Mouse (Mus musculus) erythroblast, embryonic 14.5 days (primary cell): ENCODE measurements at regions not wholly inside any gene's neighbourhood (a gene's known extent, or its start where the extent isn't known, plus 50 kb on each side); places are given as distances from the start of the nearest gene placed in this dataset.
"Not testable (repeated sequence)": the region's sequence is repeated elsewhere in the genome, so short reads cannot be mapped to it uniquely, and the experiment has no call there.

Experiments used
- H3K27me3 ChIP-seq: 2 replicates; pipeline ENCODE4 v1.6.1; 2012; ENCODE audit warnings: inconsistent platforms; ENCODE audit not compliant: control insufficient read depth
- H3K36me3 ChIP-seq: 2 replicates; pipeline ENCODE4 v1.6.1; 2012; ENCODE audit warnings: mild to moderate bottlenecking, inconsistent platforms; ENCODE audit not compliant: control insufficient read depth
- H3K4me1 ChIP-seq: 2 replicates; pipeline ENCODE4 v1.6.1; 2012; ENCODE audit warnings: inconsistent platforms; ENCODE audit not compliant: control insufficient read depth
- H3K4me3 ChIP-seq: replicated peaks from 2 replicates; pipeline ENCODE3; 2012; ENCODE audit warnings: moderate library complexity, mild to moderate bottlenecking, inconsistent platforms
- H3K9me3 ChIP-seq: 2 replicates; pipeline ENCODE4 v1.6.1; 2012; ENCODE audit warnings: low read length, inconsistent platforms, mixed read lengths; ENCODE audit not compliant: control insufficient read depth
- GATA1 ChIP-seq: IDR thresholded peaks from 2 replicates; pipeline ENCODE4 v1.6.1; 2012; ENCODE audit warnings: low read length, inconsistent platforms, mixed read lengths
- TAL1 ChIP-seq: IDR thresholded peaks from 3 replicates; pipeline ENCODE4 v1.6.1; 2012; ENCODE audit warnings: low read length, inconsistent platforms, mixed read lengths

DNA sequence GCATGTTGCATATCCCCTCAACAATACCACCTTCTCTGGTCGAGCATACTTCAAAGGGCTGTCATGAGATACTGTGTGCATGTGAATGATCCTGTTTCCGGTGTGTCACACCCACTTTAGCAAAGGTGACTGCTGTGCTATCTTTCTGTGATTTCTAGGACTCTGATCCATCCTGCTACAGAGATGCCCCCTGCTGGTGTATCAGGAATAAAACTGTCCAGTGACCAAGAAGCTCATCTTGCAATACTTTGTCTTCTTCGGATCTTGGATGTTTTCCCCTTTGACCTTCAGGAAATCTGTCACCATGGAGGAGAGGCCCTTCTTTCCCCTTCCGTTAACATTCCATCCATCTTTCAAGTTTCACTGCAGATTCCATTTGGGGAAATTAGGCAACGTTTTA is 177.5 kb upstream of the Npvf start:
- Histone ChIP-seq H3K36me3 (no peaks in the 10 kb centered on the region), H3K4me1 (no peaks in the 10 kb centered on the region), H3K27me3 (no peaks in the 10 kb centered on the region), H3K4me3 (no peak overlapping the region), H3K9me3 (no peaks in the 10 kb centered on the region)
- no peak for TF ChIP-seq GATA1
- TF ChIP-seq TAL1, result no peak

- Histone ChIP-seq H3K36me3 (no peaks in the 10 kb centered on the region), H3K4me3 (no peak overlapping the region), H3K4me1 (no peaks in the 10 kb centered on the region), H3K27me3 (no peaks in the 10 kb centered on the region), H3K9me3 (no peaks in the 10 kb centered on the region)
- TF ChIP-seq GATA1 (no peak), TAL1 (no peak)
Observed at GRCm38 (mm10) chr6:50835997-50836625, 181.9 kb upstream of the Npvf start.

DNA sequence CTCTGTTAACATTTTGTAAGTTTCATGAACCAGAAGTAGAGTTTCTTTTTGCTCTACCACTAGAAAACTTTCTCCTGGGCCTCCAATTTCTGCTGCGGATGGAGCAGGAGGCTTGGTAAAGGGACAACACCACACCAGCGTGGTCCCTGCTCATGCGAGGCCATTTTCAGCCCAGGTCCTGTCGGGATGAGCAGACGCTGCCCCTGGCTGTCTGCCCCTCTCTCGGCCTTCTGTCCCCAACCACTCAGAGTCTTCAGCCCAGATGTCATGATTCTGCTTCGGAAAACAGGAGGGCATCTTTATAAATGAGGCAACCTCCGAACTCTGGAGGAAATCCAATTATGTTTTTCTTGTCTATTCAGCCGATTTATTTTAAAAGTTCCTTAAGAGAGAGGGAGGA is 186.6 kb upstream of the Npvf start:
- Histone ChIP-seq H3K36me3 (no peaks in the 10 kb centered on the region), H3K4me1 (no peaks in the 10 kb centered on the region), H3K9me3 (no peaks in the 10 kb centered on the region), H3K4me3 (no peak overlapping the region), H3K27me3 (no peaks in the 10 kb centered on the region)
- TF ChIP-seq TAL1 (no peak), GATA1 (no peak)

GRCm38 (mm10) chr6:50845246-50845645 is 191.0 kb upstream of the Npvf start:
- not testable (repeated sequence) for H3K36me3 ChIP-seq, H3K27me3 ChIP-seq, H3K4me1 ChIP-seq, H3K9me3 ChIP-seq, H3K4me3 ChIP-seq

GRCm38 (mm10) chr6:50846740-50847516 is 192.7 kb upstream of the Npvf start:
- H3K4me3 ChIP-seq, result no peak overlapping the region
- H3K4me1 ChIP-seq, result no peaks in the 10 kb centered on the region
- no peaks in the 10 kb centered on the region for H3K27me3 ChIP-seq
- TF ChIP-seq GATA1 (no peak), TAL1 (no peak)
- H3K36me3 ChIP-seq, result no peaks in the 10 kb centered on the region
- no peaks in the 10 kb centered on the region for H3K9me3 ChIP-seq

DNA sequence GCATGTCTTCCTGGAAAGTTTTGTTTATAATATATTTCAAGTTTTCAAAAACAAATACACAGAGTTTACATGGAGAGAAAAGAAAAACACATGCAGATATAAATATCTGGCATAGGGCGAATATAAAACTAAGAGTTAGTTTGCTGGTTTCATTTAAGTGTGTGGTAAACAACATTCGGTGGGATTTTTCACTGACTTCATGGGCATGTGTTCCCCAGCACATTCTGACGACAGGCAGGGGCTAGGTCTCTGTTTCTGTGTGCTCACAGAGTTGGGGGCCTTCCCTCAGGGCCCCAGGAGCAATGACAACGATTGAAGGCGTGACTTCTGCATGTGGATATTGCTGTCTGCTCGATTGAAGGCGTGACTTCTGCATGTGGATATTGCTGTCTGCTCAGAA is 193.3 kb upstream of the Npvf start:
- H3K9me3 ChIP-seq, result no peaks in the 10 kb centered on the region
- no peak for TF ChIP-seq TAL1
- no peak for TF ChIP-seq GATA1
- no peaks in the 10 kb centered on the region for H3K36me3 ChIP-seq
- no peaks in the 10 kb centered on the region for H3K27me3 ChIP-seq
- H3K4me1 ChIP-seq, result no peaks in the 10 kb centered on the region
- no peak overlapping the region for H3K4me3 ChIP-seq

DNA sequence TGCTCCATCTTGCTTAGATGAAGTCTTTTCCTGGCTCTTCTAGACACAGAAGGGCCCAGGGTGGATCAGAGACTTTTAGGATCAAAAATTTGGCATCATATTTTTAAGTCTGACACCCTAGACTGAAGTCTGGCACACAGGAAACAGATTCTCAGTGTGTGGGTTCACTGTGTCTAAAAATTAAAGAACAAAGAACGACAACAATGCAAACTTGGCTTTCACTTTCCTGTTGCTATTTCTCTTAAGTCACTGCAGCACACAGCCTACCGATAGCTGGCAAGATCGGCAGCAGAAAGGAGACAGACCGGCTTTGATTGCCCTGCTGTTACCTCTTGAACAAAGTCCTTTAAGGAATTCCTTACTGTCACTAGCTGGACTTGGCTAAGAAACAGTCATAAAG is 204.9 kb upstream of the Npvf start:
- TF ChIP-seq GATA1, result no peak
- TF ChIP-seq TAL1, result no peak

GRCm38 (mm10) chr6:50877991-50878390 is 223.8 kb upstream of the Npvf start:
- TF ChIP-seq GATA1, result no peak
- TF ChIP-seq TAL1, result no peak

More for the DNA sequence above, 204.9 kb upstream of the Npvf start:
- H3K27me3 ChIP-seq, result no peaks in the 10 kb centered on the region
- H3K36me3 ChIP-seq, result no peaks in the 10 kb centered on the region
- H3K9me3 ChIP-seq, result no peaks in the 10 kb centered on the region
- H3K4me1 ChIP-seq, result no peaks in the 10 kb centered on the region
- no peak overlapping the region for H3K4me3 ChIP-seq

DNA sequence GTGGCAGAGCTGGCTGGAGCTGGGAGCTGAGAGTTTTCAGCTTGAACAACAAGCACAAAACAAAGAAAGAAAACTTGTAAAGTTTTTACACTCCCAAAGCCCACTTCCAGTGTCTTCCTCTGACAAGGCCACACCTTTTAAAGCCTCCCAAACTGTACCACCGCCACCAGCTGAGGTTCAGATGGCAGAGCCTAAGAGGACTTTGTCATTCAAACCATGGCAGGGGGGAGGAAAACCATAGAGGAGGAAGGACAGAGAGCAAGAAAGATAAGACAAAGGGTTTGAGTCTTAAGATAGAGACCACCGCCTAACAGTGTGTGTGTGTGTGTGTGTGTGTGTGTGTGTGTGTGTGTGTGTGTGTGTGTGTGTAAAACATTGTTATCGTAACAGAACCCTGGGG is 228.1 kb upstream of the Npvf start:
- Histone ChIP-seq H3K4me3 (no peak overlapping the region), H3K27me3 (peaks cover 11% of the 10 kb centered on the region), H3K9me3 (no peaks in the 10 kb centered on the region), H3K4me1 (no peaks in the 10 kb centered on the region), H3K36me3 (no peaks in the 10 kb centered on the region)
- TF ChIP-seq TAL1 (no peak), GATA1 (no peak)

More at GRCm38 (mm10) chr6:50877991-50878390, 223.8 kb upstream of the Npvf start:
- H3K27me3 ChIP-seq, result peaks cover 5% of the 10 kb centered on the region
- H3K4me1 ChIP-seq, result no peaks in the 10 kb centered on the region
- no peak overlapping the region for H3K4me3 ChIP-seq
- H3K36me3 ChIP-seq, result no peaks in the 10 kb centered on the region
- H3K9me3 ChIP-seq, result no peaks in the 10 kb centered on the region

DNA sequence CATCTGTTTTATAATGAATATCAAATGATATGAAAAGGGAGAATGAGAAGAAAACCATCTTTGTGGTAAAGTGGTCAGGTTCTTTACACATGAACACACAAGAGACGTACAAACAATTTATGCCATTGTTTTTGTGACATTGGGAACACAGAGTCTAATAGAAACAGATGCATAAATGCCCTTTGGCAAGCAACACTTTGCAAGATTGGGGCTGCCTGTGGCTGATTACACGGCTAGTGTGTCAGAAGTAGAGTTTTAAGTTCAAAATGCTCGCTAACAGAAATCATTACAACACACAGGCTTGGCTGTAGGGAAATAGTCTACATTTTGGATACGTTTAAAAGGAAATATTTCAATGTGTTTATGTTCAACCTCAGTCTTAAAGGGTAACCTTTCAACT is 228.5 kb upstream of the Npvf start:
- Histone ChIP-seq H3K36me3 (no peaks in the 10 kb centered on the region), H3K9me3 (no peaks in the 10 kb centered on the region), H3K4me1 (no peaks in the 10 kb centered on the region), H3K27me3 (peaks cover 12% of the 10 kb centered on the region), H3K4me3 (no peak overlapping the region)
- TF ChIP-seq GATA1 (no peak), TAL1 (no peak)
